Mouse (Mus musculus): ENCODE results near the gene Dnmt1.

DNA sequence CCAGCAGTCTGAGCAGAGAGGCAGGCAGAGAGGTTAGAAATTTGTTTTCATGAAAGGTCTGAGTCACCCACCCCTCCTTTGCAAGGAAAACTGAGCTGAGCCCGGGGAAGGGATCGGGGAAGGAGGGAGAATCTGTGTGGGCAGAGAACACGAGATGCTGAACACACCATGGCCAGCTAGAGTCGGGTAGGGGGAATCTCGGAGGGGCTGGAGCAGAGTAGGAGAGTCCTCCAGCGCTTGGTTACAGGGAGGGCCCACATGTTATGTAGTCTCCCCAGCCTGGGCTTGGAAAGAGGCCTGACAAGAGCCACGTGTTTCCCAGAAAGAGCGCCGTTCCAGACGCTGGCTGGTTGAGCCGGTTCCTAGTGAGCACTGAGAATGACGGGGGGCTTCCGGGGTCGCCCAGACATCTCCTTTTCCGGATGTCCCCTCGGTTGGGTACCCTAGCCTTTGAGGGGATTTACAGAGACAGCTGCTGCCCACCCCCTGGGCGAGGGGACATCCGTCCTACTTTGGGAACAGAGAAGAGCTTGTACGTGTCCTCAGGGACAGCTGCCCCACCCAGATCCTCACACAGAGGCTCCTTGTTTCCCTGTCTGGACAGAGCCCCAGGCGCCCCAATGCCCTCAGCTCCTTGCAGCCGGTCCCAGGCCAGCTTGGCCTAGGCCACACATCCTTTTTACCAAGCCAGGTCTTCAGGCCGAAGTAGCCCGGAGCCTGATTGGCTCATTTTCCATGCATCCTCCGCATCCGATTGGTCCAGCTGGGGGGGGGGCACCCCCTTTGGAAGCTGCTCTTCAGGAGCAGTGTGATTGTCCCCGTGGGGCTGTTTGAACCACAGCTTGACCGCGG is 12.7 kb upstream of the Dnmt1 start:
- TF ChIP-seq CTCF (IDR thresholded peaks at IDR 0.05; ENCODE audit: low read depth) (no peak), EP300 (IDR thresholded peaks at IDR 0.05; ENCODE audit: low read depth) (no peak)
